In the genomic region with DNA sequence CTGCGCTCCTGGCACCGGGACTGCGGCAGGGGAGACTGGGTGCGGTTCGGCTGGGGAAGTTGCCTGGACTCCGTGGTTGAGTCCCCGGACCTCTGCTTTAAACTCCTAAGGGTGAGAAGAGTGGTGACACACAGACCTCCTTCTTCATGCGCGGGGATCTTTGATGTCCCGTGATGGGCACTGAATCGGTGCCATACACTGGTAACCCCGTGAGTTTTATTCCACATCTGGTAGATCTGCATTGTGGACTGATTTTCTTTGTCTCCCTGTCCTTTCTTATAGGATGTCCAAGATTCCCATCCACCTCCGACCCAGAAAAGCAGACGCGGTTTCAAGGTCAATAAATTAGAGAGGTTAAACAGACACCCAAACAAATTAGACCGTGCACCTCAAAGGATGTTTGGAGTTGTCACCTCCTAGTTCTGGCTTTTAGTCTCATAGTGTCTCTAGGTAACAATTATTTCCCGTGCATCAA, we compare ENCODE assay signal across 8 mouse cellular contexts. TPM values are rescaled to one million over a fixed set of nuclear protein-coding genes. Genes with fewer than 3 reads are reported as not detected.
DNase-seq lines count a peak whose midpoint lies in the region; ATAC-seq and TF ChIP-seq lines count a peak whose summit lies in the region.

No protein-coding gene starts in this region.

- ATAC-seq in forebrain, embryonic 16.5 days: no peak
- no peak for ATAC-seq in liver, embryonic 12.5 days
- ATAC-seq in stomach, embryonic 16.5 days (ENCODE audit: insufficient read depth, low FRiP score): no peak

- 0 out of 2 replicates have a peak, but pooled peaks cover 2% of the 10 kb centered on the region for H3K27me3 ChIP-seq in testis, adult 2 months (ENCODE audit: control insufficient read depth, insufficient read depth, low read length)
- H3K27me3 ChIP-seq in forebrain, embryonic 16.5 days (replicated peaks; ENCODE audit: control insufficient read depth, insufficient read depth, low read length): peaks cover 38% of the 10 kb centered on the region
- H3K27me3 ChIP-seq in liver, embryonic 12.5 days (replicated peaks): peaks cover 56% of the 10 kb centered on the region
- peaks cover 45% of the 10 kb centered on the region for H3K27me3 ChIP-seq in stomach, embryonic 16.5 days (ENCODE audit: control insufficient read depth, insufficient read depth, low read length)

- WGBS in forebrain, embryonic 16.5 days: 2% methylated on average over 17 of the region's 17 CpGs
- 7% methylated on average over 17 of the region's 17 CpGs for WGBS in liver, embryonic 12.5 days (ENCODE audit: insufficient replicate concordance)
- WGBS in stomach, embryonic 16.5 days: 2% methylated on average over 17 of the region's 17 CpGs

- H3K36me3 ChIP-seq in testis, adult 2 months (ENCODE audit: control insufficient read depth, insufficient read depth, low read length): no peaks in the 10 kb centered on the region
- no peaks in the 10 kb centered on the region for H3K36me3 ChIP-seq in forebrain, embryonic 16.5 days (ENCODE audit: control insufficient read depth, insufficient read depth)
- no peaks in the 10 kb centered on the region for H3K36me3 ChIP-seq in liver, embryonic 12.5 days
- H3K36me3 ChIP-seq in stomach, embryonic 16.5 days (ENCODE audit: control insufficient read depth, insufficient read depth, low read length): no peaks in the 10 kb centered on the region

- no peak overlapping the region for H3K27ac ChIP-seq in testis, adult 2 months (ENCODE audit: control insufficient read depth, insufficient read depth, low read depth, low read length)
- no peak overlapping the region for H3K27ac ChIP-seq in forebrain, embryonic 16.5 days (ENCODE audit: low read length)
- no peak overlapping the region for H3K27ac ChIP-seq in liver, embryonic 12.5 days
- H3K27ac ChIP-seq in stomach, embryonic 16.5 days (ENCODE audit: low read length): no peak overlapping the region

- no peaks in the 10 kb centered on the region for H3K9me3 ChIP-seq in forebrain, embryonic 16.5 days (ENCODE audit: control insufficient read depth, low read length)
- H3K9me3 ChIP-seq in liver, embryonic 12.5 days (replicated peaks): no peaks in the 10 kb centered on the region
- H3K9me3 ChIP-seq in stomach, embryonic 16.5 days (replicated peaks; ENCODE audit: control insufficient read depth, low read length): no peaks in the 10 kb centered on the region

- H3K4me1 ChIP-seq in testis, adult 2 months (ENCODE audit: control insufficient read depth, insufficient read depth, low read length): peaks cover 11% of the 10 kb centered on the region
- H3K4me1 ChIP-seq in forebrain, embryonic 16.5 days (replicated peaks; ENCODE audit: control insufficient read depth, insufficient read depth, low read length): peaks cover 10% of the 10 kb centered on the region; the same call in 1 of the 2 replicates
- H3K4me1 ChIP-seq in liver, embryonic 12.5 days: peaks cover 7% of the 10 kb centered on the region; the same call in 1 of the 2 replicates
- H3K4me1 ChIP-seq in stomach, embryonic 16.5 days (ENCODE audit: control insufficient read depth, insufficient read depth, low read length): no peaks in the 10 kb centered on the region

- DNase-seq in testis, postnatal 10 days (ENCODE audit: low spot score): no peak
- no peak for DNase-seq in gastrocnemius, postnatal 4 days (ENCODE audit: low spot score in 2 of 2)
- no peak for DNase-seq in frontal cortex, postnatal 25 days (ENCODE audit: low spot score in 2 of 2)
- DNase-seq in right cerebral cortex, adult 18-20 months: no peak

- no peak for TF ChIP-seq CTCF in testis, adult 2 months (IDR thresholded peaks at IDR 0.05; ENCODE audit: control insufficient read depth, insufficient read depth, insufficient replicate concordance, low read depth, low read length)

- H3K4me2 ChIP-seq in forebrain, embryonic 16.5 days (ENCODE audit: low read length): peak overlapping the region; percentile 86
- peak overlapping the region; percentile 56 for H3K4me2 ChIP-seq in liver, embryonic 12.5 days
- peak overlapping the region; percentile 53 for H3K4me2 ChIP-seq in stomach, embryonic 16.5 days (ENCODE audit: low read depth, low read length)

- TF ChIP-seq POLR2A in testis, adult 2 months (IDR thresholded peaks at IDR 0.05; ENCODE audit: control insufficient read depth, low read depth, low read length): no peak

- peak overlapping the region; percentile 57 for H3K9ac ChIP-seq in forebrain, embryonic 16.5 days (replicated peaks; ENCODE audit: low read depth, low read length)
- H3K9ac ChIP-seq in liver, embryonic 12.5 days: no peak overlapping the region
- H3K9ac ChIP-seq in stomach, embryonic 16.5 days (ENCODE audit: low read length): no peak overlapping the region

- H3K4me3 ChIP-seq in testis, adult 2 months (ENCODE audit: control insufficient read depth, low read depth, low read length): peak overlapping the region; percentile 33
- peak overlapping the region; percentile 50 for H3K4me3 ChIP-seq in forebrain, embryonic 16.5 days (replicated peaks; ENCODE audit: low read length)
- H3K4me3 ChIP-seq in liver, embryonic 12.5 days: peak overlapping the region; percentile 39
- peak overlapping the region; percentile 39 for H3K4me3 ChIP-seq in stomach, embryonic 16.5 days (replicated peaks; ENCODE audit: low read length)

RNA-seq across cellular contexts. Expression of a gene that starts 0.3 kb away (rescaled TPM):
- polyA plus RNA-seq in testis, adult 2 months (2012; rRNA removed): 0.76 and 1.0 TPM in 2 replicates
- polyA plus RNA-seq in forebrain, embryonic 16.5 days (2015; fragmentation: Nextera tagmentation; extraction: Ambion mirVana): 0.10 and 0.18 TPM in 2 replicates
- polyA plus RNA-seq in liver, embryonic 12.5 days (2016; fragmentation: Nextera tagmentation; extraction: Ambion mirVana): 2.7 and 2.9 TPM in 2 replicates
- 0.24 and 0.59 TPM in 2 replicates for polyA plus RNA-seq in stomach, embryonic 16.5 days (2015; fragmentation: Nextera tagmentation; extraction: Ambion mirVana)
- not detected for total RNA-seq in gastrocnemius, postnatal 4 days (2021)

RNA-seq across cellular contexts. Expression of a gene that starts 29.4 kb away (rescaled TPM):
- polyA plus RNA-seq in testis, adult 2 months (2012; rRNA removed): 77.6 and 94.5 TPM in 2 replicates
- 64.7 and 67.0 TPM in 2 replicates for polyA plus RNA-seq in forebrain, embryonic 16.5 days (2015; fragmentation: Nextera tagmentation; extraction: Ambion mirVana)
- polyA plus RNA-seq in liver, embryonic 12.5 days (2016; fragmentation: Nextera tagmentation; extraction: Ambion mirVana): 43.9 and 45.9 TPM in 2 replicates
- 61.5 and 67.9 TPM in 2 replicates for polyA plus RNA-seq in stomach, embryonic 16.5 days (2015; fragmentation: Nextera tagmentation; extraction: Ambion mirVana)
- 10 to 100 TPM; 57.5 to 78.1 TPM for total RNA-seq in gastrocnemius, postnatal 4 days (2021)
